Mouse (Mus musculus): ENCODE measurements at regions not wholly inside any gene's neighbourhood (a gene's known extent, or its start where the extent isn't known, plus 50 kb on each side); places are given as distances from the start of the nearest gene placed in this dataset.

- H3K27me3 ChIP-seq (replicated peaks): no peaks in the 10 kb centered on the region
- WGBS: 37% methylated on average over 6 of the region's 6 CpGs
Observed at GRCm38 (mm10) chr1:191486766-191487165, 83.7 kb upstream of the Ppp2r5a start.

GRCm38 (mm10) chr1:191484726-191485425 is 81.8 kb upstream of the Ppp2r5a start:
- no peaks in the 10 kb centered on the region for H3K27me3 ChIP-seq (replicated peaks)
- H3K4me2 ChIP-seq: no peak overlapping the region
- no peak overlapping the region for H3K27ac ChIP-seq
- WGBS: 92% methylated on average over 8 of the region's 8 CpGs
- H3K4me1 ChIP-seq: no peaks in the 10 kb centered on the region
- H3K36me3 ChIP-seq (replicated peaks): no peaks in the 10 kb centered on the region
- no peak overlapping the region for H3K9ac ChIP-seq
- no peaks in the 10 kb centered on the region for H3K9me3 ChIP-seq
- ATAC-seq (replicated peaks): no peak
- no peak overlapping the region for H3K4me3 ChIP-seq

More at GRCm38 (mm10) chr1:191486766-191487165, 83.7 kb upstream of the Ppp2r5a start:
- no peaks in the 10 kb centered on the region for H3K36me3 ChIP-seq (replicated peaks)
- no peak overlapping the region for H3K4me3 ChIP-seq
- ATAC-seq (replicated peaks): no peak
- no peaks in the 10 kb centered on the region for H3K9me3 ChIP-seq
- H3K27ac ChIP-seq: no peak overlapping the region
- no peak overlapping the region for H3K9ac ChIP-seq
- no peaks in the 10 kb centered on the region for H3K4me1 ChIP-seq
- no peak overlapping the region for H3K4me2 ChIP-seq

- Histone ChIP-seq H3K9ac (no peak overlapping the region), H3K27ac (no peak overlapping the region), H3K9me3 (no peaks in the 10 kb centered on the region), H3K4me1 (no peaks in the 10 kb centered on the region), H3K36me3 (replicated peaks) (no peaks in the 10 kb centered on the region), H3K4me2 (no peak overlapping the region), H3K4me3 (no peak overlapping the region), H3K27me3 (replicated peaks) (no peaks in the 10 kb centered on the region)
- WGBS: 81% methylated on average over 13 of the region's 13 CpGs
- no peak for ATAC-seq (replicated peaks)
Observed at GRCm38 (mm10) chr1:191479906-191480379, 76.9 kb upstream of the Ppp2r5a start.

- H3K9me3 ChIP-seq: no peaks in the 10 kb centered on the region
- no peak overlapping the region for H3K27ac ChIP-seq
- no peak overlapping the region for H3K9ac ChIP-seq
- ATAC-seq (replicated peaks): no peak
- H3K4me2 ChIP-seq: no peak overlapping the region
- peaks cover 14% of the 10 kb centered on the region for H3K4me1 ChIP-seq
- H3K4me3 ChIP-seq: no peak overlapping the region
- no peaks in the 10 kb centered on the region for H3K27me3 ChIP-seq (replicated peaks)
- no peaks in the 10 kb centered on the region for H3K36me3 ChIP-seq (replicated peaks)
- 95% methylated on average over 5 of the region's 5 CpGs for WGBS
Observed at GRCm38 (mm10) chr1:191472551-191472950, 69.5 kb upstream of the Ppp2r5a start.

GRCm38 (mm10) chr1:191471489-191471888 is 68.4 kb upstream of the Ppp2r5a start:
- Histone ChIP-seq H3K9ac (no peak overlapping the region), H3K4me2 (no peak overlapping the region), H3K9me3 (no peaks in the 10 kb centered on the region), H3K27ac (no peak overlapping the region), H3K27me3 (replicated peaks) (no peaks in the 10 kb centered on the region), H3K4me3 (no peak overlapping the region), H3K4me1 (peaks cover 14% of the 10 kb centered on the region), H3K36me3 (replicated peaks) (no peaks in the 10 kb centered on the region)
- 60% methylated on average over 2 of the region's 2 CpGs for WGBS
- no peak for ATAC-seq (replicated peaks)

GRCm38 (mm10) chr1:191470190-191470985 is 67.3 kb upstream of the Ppp2r5a start:
- ATAC-seq (replicated peaks): peak; percentile 42; the same call in 1 of the 2 replicates
- no peaks in the 10 kb centered on the region for H3K27me3 ChIP-seq (replicated peaks)
- H3K4me3 ChIP-seq: no peak overlapping the region
- no peak overlapping the region for H3K4me2 ChIP-seq
- H3K27ac ChIP-seq: peak overlapping the region; percentile 31; the same call in 1 of the 2 replicates
- H3K4me1 ChIP-seq: peaks cover 14% of the 10 kb centered on the region
- WGBS: 25% methylated on average over 13 of the region's 13 CpGs
- H3K36me3 ChIP-seq (replicated peaks): no peaks in the 10 kb centered on the region
- H3K9me3 ChIP-seq: no peaks in the 10 kb centered on the region
- H3K9ac ChIP-seq: no peak overlapping the region

- H3K4me2 ChIP-seq: no peak overlapping the region
- ATAC-seq (replicated peaks): no peak
- H3K27ac ChIP-seq: no peak overlapping the region
- H3K27me3 ChIP-seq (replicated peaks): no peaks in the 10 kb centered on the region
- H3K4me1 ChIP-seq: peaks cover 14% of the 10 kb centered on the region
- 46% methylated on average over 4 of the region's 4 CpGs for WGBS
- no peak overlapping the region for H3K4me3 ChIP-seq
- no peak overlapping the region for H3K9ac ChIP-seq
- H3K36me3 ChIP-seq (replicated peaks): no peaks in the 10 kb centered on the region
- H3K9me3 ChIP-seq: no peaks in the 10 kb centered on the region
Observed at GRCm38 (mm10) chr1:191468837-191469529, 65.9 kb upstream of the Ppp2r5a start.

GRCm38 (mm10) chr1:191466261-191466660 is 63.2 kb upstream of the Ppp2r5a start:
- H3K9ac ChIP-seq: no peak overlapping the region
- no peak overlapping the region for H3K4me2 ChIP-seq
- H3K4me1 ChIP-seq: peaks cover 22% of the 10 kb centered on the region
- ATAC-seq (replicated peaks): no peak
- no peaks in the 10 kb centered on the region for H3K36me3 ChIP-seq (replicated peaks)
- WGBS: 87% methylated on average over 3 of the region's 3 CpGs
- H3K27ac ChIP-seq: no peak overlapping the region
- H3K4me3 ChIP-seq: no peak overlapping the region
- H3K27me3 ChIP-seq (replicated peaks): no peaks in the 10 kb centered on the region
- no peaks in the 10 kb centered on the region for H3K9me3 ChIP-seq

- no peak overlapping the region for H3K27ac ChIP-seq
- H3K4me3 ChIP-seq: no peak overlapping the region
- WGBS: 90% methylated on average over 4 of the region's 4 CpGs
Observed at GRCm38 (mm10) chr1:191465723-191466122, 62.7 kb upstream of the Ppp2r5a start.

GRCm38 (mm10) chr1:191465170-191465569 is 62.1 kb upstream of the Ppp2r5a start:
- no peak for ATAC-seq (replicated peaks)
- no peaks in the 10 kb centered on the region for H3K9me3 ChIP-seq
- 73% methylated on average over 2 of the region's 2 CpGs for whole genome bisulfite sequencing
- no peak overlapping the region for H3K4me3 ChIP-seq
- no peak overlapping the region for H3K27ac ChIP-seq
- H3K4me1 ChIP-seq: peaks cover 15% of the 10 kb centered on the region
- no peaks in the 10 kb centered on the region for H3K27me3 ChIP-seq (replicated peaks)
- no peak overlapping the region for H3K4me2 ChIP-seq
- no peak overlapping the region for H3K9ac ChIP-seq
- no peaks in the 10 kb centered on the region for H3K36me3 ChIP-seq (replicated peaks)

More at GRCm38 (mm10) chr1:191465723-191466122, 62.7 kb upstream of the Ppp2r5a start:
- H3K4me2 ChIP-seq: no peak overlapping the region
- H3K9me3 ChIP-seq: no peaks in the 10 kb centered on the region
- ATAC-seq (replicated peaks): no peak
- H3K4me1 ChIP-seq: peaks cover 21% of the 10 kb centered on the region
- H3K27me3 ChIP-seq (replicated peaks): no peaks in the 10 kb centered on the region
- H3K36me3 ChIP-seq (replicated peaks): no peaks in the 10 kb centered on the region
- no peak overlapping the region for H3K9ac ChIP-seq

GRCm38 (mm10) chr1:191461811-191462491 is 58.9 kb upstream of the Ppp2r5a start:
- no peak for ATAC-seq (replicated peaks)
- H3K36me3 ChIP-seq (replicated peaks): no peaks in the 10 kb centered on the region
- no peak overlapping the region for H3K27ac ChIP-seq

GRCm38 (mm10) chr1:191459066-191459465 is 56.0 kb upstream of the Ppp2r5a start:
- no peak for ATAC-seq (replicated peaks)
- Histone ChIP-seq H3K9ac (no peak overlapping the region), H3K4me3 (no peak overlapping the region), H3K4me1 (peaks cover 8% of the 10 kb centered on the region), H3K4me2 (no peak overlapping the region), H3K27ac (no peak overlapping the region), H3K27me3 (replicated peaks) (no peaks in the 10 kb centered on the region), H3K9me3 (no peaks in the 10 kb centered on the region), H3K36me3 (replicated peaks) (no peaks in the 10 kb centered on the region)
- WGBS: 80% methylated on average over 5 of the region's 5 CpGs

More at GRCm38 (mm10) chr1:191461811-191462491, 58.9 kb upstream of the Ppp2r5a start:
- Histone ChIP-seq H3K27me3 (replicated peaks) (no peaks in the 10 kb centered on the region), H3K9me3 (no peaks in the 10 kb centered on the region), H3K4me3 (no peak overlapping the region), H3K4me2 (no peak overlapping the region), H3K4me1 (peaks cover 8% of the 10 kb centered on the region), H3K9ac (no peak overlapping the region)
- 11% methylated on average over 9 of the region's 9 CpGs for WGBS

All from midbrain, embryonic 15.5 days (tissue).